Mouse (Mus musculus) ES-E14 (cell line): ENCODE data around the gene Smim5. TPM values are rescaled to one million over a fixed set of nuclear protein-coding genes. Genes with fewer than 3 reads are reported as not detected.

Experiments
- DNase-seq: peaks from one replicate; pipeline ENCODE4 v3.0.0-alpha.2; 2013; ENCODE audit warnings: low read depth, low spot score
- H3K27ac ChIP-seq: 2 replicates; pipeline ENCODE4 v1.5.1; 2012; ENCODE audit warnings: low read depth, mild to moderate bottlenecking, low read length, moderate library complexity, mixed read lengths; ENCODE audit not compliant: poor library complexity, insufficient read depth, severe bottlenecking
- H3K36me3 ChIP-seq: 2 replicates; pipeline ENCODE4 v1.6.1; 2012; ENCODE audit warnings: mild to moderate bottlenecking, low read length, moderate library complexity, mixed read lengths; ENCODE audit not compliant: control insufficient read depth, poor library complexity, insufficient read depth, severe bottlenecking
- H3K4me1 ChIP-seq, 2 experiments: fragments of 150-350 bp in 1 of 2; sonication (generic) in 1 of 2; 2 replicates each; pipeline ENCODE4 v1.6.1; 2012; ENCODE audit warnings: low read length in 2 of 2, mild to moderate bottlenecking in 1 of 2, mixed read lengths in 1 of 2; ENCODE audit not compliant: control insufficient read depth in 2 of 2, insufficient read depth in 2 of 2, poor library complexity in 1 of 2
- H3K4me3 ChIP-seq, 2 experiments: fragments of 150-350 bp in 1 of 2; sonication (generic) in 1 of 2; 2 replicates each; pipeline ENCODE4 v1.5.1; 2012; ENCODE audit warnings: low read length in 2 of 2, low read depth in 1 of 2, mild to moderate bottlenecking in 1 of 2, mixed read lengths in 1 of 2; ENCODE audit not compliant: insufficient read depth in 1 of 2, poor library complexity in 1 of 2, severe bottlenecking in 1 of 2
- H3K9ac ChIP-seq: 2 replicates; pipeline ENCODE4 v1.6.1; 2012; ENCODE audit warnings: low read depth, mild to moderate bottlenecking, low read length, mixed read lengths; ENCODE audit not compliant: poor library complexity, insufficient read depth, severe bottlenecking
- H3K9me3 ChIP-seq: fragments of 150-350 bp; sonication (generic); 2 replicates; pipeline ENCODE4 v1.6.1; 2012; ENCODE audit warnings: low read depth, mild to moderate bottlenecking, low read length; ENCODE audit not compliant: control insufficient read depth, insufficient read depth
- CHD2 ChIP-seq: IDR thresholded peaks from 2 replicates; pipeline ENCODE4 v1.6.1; 2014; ENCODE audit warnings: mild to moderate bottlenecking, low read depth, low read length, inconsistent platforms
- HCFC1 ChIP-seq: IDR thresholded peaks from 2 replicates; pipeline ENCODE4 v1.6.1; 2012; ENCODE audit warnings: low read length, inconsistent platforms, borderline replicate concordance; ENCODE audit not compliant: insufficient read depth
- MAFK ChIP-seq: IDR thresholded peaks from 2 replicates; pipeline ENCODE4 v1.6.1; 2014; ENCODE audit warnings: mild to moderate bottlenecking, low read depth, low read length, inconsistent platforms; ENCODE audit not compliant: insufficient read depth
- ZC3H11A ChIP-seq: IDR thresholded peaks from 2 replicates; pipeline ENCODE4 v1.6.1; 2012; ENCODE audit warnings: low read depth, mild to moderate bottlenecking, inconsistent platforms, low read length, borderline replicate concordance
- ZNF384 ChIP-seq: IDR thresholded peaks from 2 replicates; pipeline ENCODE4 v1.6.1; 2012; ENCODE audit warnings: low read depth, low read length, inconsistent platforms
- in situ Hi-C, 2 experiments: fragments of 600-800 bp; cut with MboI; formaldehyde crosslinking; loops; one replicate each; pipeline ENCODE4 v1.15.1; 2025; ENCODE audit warnings: low sequenced_read_pairs in 2 of 2, inconsistent platforms in 1 of 2; ENCODE audit not compliant: unreplicated experiment in 2 of 2
- total RNA-seq: library from RNA; depleted of rRNA; stranded (reverse); fragments of 300-350 nt; gene quantifications from 2 replicates; pipeline ENCODE4 v1.2.3, GENCODE M21; 2012

The Smim5 gene
- total RNA-seq, 1 experiment = 0.67 TPM

DNA sequence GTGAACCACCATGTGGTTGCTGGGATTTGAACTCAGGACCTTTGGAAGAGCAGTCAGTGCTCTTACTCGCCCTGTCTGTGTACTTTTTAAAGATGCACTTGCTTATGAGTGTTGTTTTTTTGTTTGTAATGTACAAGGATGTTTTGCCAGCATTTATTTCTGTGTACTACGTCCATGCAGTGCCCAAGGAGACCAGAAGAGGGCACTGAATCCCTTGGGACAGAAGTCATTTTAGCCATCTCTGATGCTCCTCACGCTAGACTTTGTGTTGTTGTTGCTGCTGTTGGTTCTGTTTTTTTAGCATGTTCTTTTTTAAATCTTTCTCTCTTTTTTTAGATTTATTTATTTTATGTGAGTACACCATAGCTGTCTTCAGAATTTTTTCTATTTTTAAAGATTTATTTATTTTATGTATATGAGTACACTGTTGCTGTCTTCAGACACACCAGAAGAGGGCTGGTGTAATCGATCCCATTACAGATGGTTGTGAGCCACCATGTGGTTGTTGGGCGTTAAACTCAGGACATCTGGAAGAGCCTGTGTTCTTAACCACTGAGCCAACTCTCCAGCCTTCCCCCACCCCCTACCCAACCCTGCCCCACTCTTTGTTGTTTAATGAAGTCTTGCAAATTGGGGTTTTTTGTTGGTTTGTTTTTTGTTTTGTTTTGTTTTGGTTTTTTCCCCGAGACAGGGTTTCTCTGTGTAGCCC is 20.5 kb downstream of the Smim5 start:
- H3K4me3 ChIP-seq = no peak overlapping the region
- H3K27ac ChIP-seq = no peak overlapping the region
- in situ Hi-C loops = no loop called here
- H3K36me3 ChIP-seq = peaks cover 18% of the 10 kb centered on the region
- H3K9me3 ChIP-seq = no peaks in the 10 kb centered on the region
- DNase-seq = peak; percentile 56
- no peak overlapping the region for H3K9ac ChIP-seq
- no peaks in the 10 kb centered on the region; a peak in 1 of 4 replicates for H3K4me1 ChIP-seq
- TF ChIP-seq ZNF384 (no peak), ZC3H11A (no peak), MAFK (no peak), CHD2 (no peak), HCFC1 (no peak)

DNA sequence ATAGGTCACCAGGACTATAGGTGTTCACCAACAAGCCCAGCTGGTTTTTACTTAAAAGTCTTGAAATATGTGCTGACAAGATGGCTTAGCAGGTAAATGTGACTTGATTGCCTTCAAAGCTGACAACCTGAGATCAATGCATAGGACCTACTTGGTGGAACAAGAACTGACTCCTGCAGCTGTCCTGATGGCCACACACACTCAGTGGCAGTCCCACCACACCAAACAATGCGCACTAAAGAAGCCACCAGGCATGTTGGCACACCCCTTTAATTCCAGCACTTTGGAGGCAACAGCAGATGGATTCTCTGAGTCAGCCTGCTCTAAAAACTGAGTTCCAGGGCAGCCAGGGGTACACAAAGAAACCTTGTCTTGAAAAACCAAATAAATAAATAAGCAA is 22.2 kb downstream of the Smim5 start:
- H3K9ac ChIP-seq = no peak overlapping the region
- no peak overlapping the region for H3K4me3 ChIP-seq
- no peak for TF ChIP-seq MAFK
- TF ChIP-seq ZC3H11A = no peak
- TF ChIP-seq ZNF384 = no peak
- TF ChIP-seq CHD2 = no peak
- no peak for TF ChIP-seq HCFC1
- no peak overlapping the region for H3K27ac ChIP-seq
- H3K9me3 ChIP-seq = no peaks in the 10 kb centered on the region
- DNase-seq = no peak
- peaks cover 16% of the 10 kb centered on the region for H3K36me3 ChIP-seq
- in situ Hi-C loops = no loop called here
- H3K4me1 ChIP-seq = no peaks in the 10 kb centered on the region

DNA sequence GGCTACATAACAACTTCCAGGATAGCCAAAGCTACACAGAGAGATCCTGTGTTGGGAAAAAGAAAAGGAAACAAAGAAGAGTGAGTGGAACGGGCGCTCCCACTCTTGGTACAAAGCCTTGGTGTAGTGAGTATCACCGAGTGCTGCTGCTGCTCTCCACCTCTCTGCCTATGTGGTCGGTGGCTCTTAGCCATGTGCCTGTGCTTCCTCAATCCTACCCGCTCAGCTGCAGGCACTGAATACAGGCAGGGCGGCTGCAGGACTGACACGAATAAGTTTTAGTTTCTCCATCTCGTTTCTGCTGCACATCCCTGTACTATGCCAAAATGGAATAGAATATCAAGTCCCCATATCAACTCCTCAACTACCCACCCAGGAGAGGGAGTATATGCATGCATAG is 29.3 kb downstream of the Smim5 start:
- no peak overlapping the region for H3K9ac ChIP-seq
- H3K36me3 ChIP-seq = peaks cover 17% of the 10 kb centered on the region
- in situ Hi-C loops = no loop called here
- TF ChIP-seq ZC3H11A = no peak
- no peak for TF ChIP-seq MAFK
- TF ChIP-seq ZNF384 = no peak
- no peak for TF ChIP-seq HCFC1
- H3K4me1 ChIP-seq = 0 out of 4 replicates have a peak, but pooled peaks cover 0 to 2% of the 10 kb centered on the region in 2 experiments
- no peaks in the 10 kb centered on the region for H3K9me3 ChIP-seq
- no peak overlapping the region for H3K27ac ChIP-seq
- H3K4me3 ChIP-seq = no peak overlapping the region
- DNase-seq = no peak

DNA sequence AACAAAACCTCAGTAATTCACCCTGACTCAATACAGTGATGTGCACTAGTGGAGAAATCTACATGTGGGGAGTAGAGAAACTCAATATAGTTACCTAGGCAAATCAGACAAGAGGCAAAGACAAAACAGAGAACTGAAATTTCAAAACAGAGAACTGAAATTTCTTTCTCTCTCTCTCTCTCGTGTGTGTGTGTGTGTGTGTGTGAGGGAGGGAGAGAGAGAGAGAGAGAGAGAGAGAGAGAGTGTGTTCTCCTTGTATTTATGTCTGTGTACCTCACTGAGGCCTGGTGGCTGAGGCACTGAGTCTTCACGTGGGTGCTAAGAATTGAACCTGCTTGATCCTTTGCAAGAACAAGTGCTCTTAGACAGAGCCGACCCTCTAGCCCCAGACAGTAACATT is 30.1 kb downstream of the Smim5 start:
- H3K9me3 ChIP-seq = no peaks in the 10 kb centered on the region
- TF ChIP-seq MAFK (no peak), ZNF384 (no peak), CHD2 (no peak), HCFC1 (no peak), ZC3H11A (no peak)
- no peak overlapping the region for H3K9ac ChIP-seq
- H3K4me3 ChIP-seq = no peak overlapping the region
- peaks cover 17% of the 10 kb centered on the region for H3K36me3 ChIP-seq
- no peak overlapping the region for H3K27ac ChIP-seq
- H3K4me1 ChIP-seq = 0 out of 4 replicates have a peak, but pooled peaks cover 0 to 5% of the 10 kb centered on the region in 2 experiments
- in situ Hi-C loops = no loop called here
- no peak for DNase-seq

DNA sequence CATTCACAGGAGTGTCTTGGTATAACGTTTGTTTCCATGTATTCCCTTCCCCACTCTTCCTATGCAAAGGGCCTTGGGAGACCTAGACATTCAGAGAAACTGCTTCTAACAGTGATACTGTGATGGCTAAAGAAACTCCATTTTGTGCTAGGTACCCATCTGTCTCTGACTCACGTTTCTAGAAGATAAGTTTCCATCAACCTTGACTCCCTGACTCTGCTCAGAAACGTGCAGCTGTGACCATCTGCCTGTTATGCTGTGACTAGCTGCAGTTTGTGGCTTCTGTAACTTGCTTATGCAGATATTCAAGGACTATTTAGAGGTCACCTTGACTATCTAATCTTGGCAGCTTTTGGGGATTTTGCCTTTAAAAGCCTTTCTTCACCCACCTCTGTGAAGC is 31.5 kb downstream of the Smim5 start:
- Histone ChIP-seq H3K9me3 (no peaks in the 10 kb centered on the region), H3K4me1 (0 out of 4 replicates have a peak, but pooled peaks cover 0 to 7% of the 10 kb centered on the region in 2 experiments), H3K4me3 (no peak overlapping the region), H3K27ac (no peak overlapping the region), H3K9ac (no peak overlapping the region), H3K36me3 (peaks cover 13% of the 10 kb centered on the region)
- in situ Hi-C loops = no loop called here
- TF ChIP-seq CHD2 (no peak), MAFK (no peak), ZC3H11A (no peak), HCFC1 (no peak), ZNF384 (no peak)
- DNase-seq = no peak
